Mouse (Mus musculus): Measurements from ENCODE around the gene Olfr15. TPM values are rescaled to one million over a fixed set of nuclear protein-coding genes. Genes with fewer than 3 reads are reported as not detected.

Olfr15 gene
- polyA plus RNA-seq, 1 experiment from 2014 or later = not detected

- no peaks in the 10 kb centered on the region for H3K9me3 ChIP-seq (replicated peaks; ENCODE audit: control insufficient read depth, low read length)
- no peak overlapping the region for H3K27ac ChIP-seq (ENCODE audit: low read length)
- H3K9ac ChIP-seq (ENCODE audit: low read length) = no peak overlapping the region
- WGBS = 69% methylated on average over 11 of the region's 11 CpGs
- H3K4me3 ChIP-seq (replicated peaks; ENCODE audit: low read length) = no peak overlapping the region
- H3K36me3 ChIP-seq (ENCODE audit: control insufficient read depth, insufficient read depth, low read length) = no peaks in the 10 kb centered on the region
- no peak overlapping the region for H3K4me2 ChIP-seq (ENCODE audit: low read depth, low read length)
- H3K4me1 ChIP-seq (ENCODE audit: control insufficient read depth, insufficient read depth, low read length) = no peaks in the 10 kb centered on the region
- no peaks in the 10 kb centered on the region for H3K27me3 ChIP-seq (ENCODE audit: control insufficient read depth, insufficient read depth, low read length)
- ATAC-seq (ENCODE audit: insufficient read depth, low FRiP score) = no peak
These were observed 23.9 kb downstream of the Olfr15 start for GRCm38 (mm10) chr16:3854437-3855182.

DNA sequence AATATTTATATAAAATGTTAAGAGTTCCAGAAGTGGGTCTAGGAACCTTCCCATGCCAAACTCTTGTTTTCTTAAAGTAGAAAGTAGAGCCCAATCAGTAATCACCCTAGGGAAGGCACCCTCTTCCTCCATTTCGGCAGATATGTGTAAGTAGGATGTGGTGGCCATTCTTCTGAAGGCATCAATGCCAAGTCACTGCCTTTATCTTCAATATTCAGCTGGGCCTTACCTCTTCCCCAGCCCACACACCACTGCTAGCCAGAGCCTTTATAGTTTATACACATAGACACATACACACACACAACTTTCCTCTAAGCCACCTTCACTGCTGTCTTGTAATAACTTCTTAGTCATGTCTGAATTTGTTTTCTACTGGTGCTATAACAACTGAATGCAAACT is 25.1 kb downstream of the Olfr15 start:
- no peak overlapping the region for H3K9ac ChIP-seq (ENCODE audit: low read length)
- no peak overlapping the region for H3K4me2 ChIP-seq (ENCODE audit: low read depth, low read length)
- no peak overlapping the region for H3K27ac ChIP-seq (ENCODE audit: low read length)
- H3K4me1 ChIP-seq (ENCODE audit: control insufficient read depth, insufficient read depth, low read length) = no peaks in the 10 kb centered on the region
- no peak for ATAC-seq (ENCODE audit: insufficient read depth, low FRiP score)
- no peaks in the 10 kb centered on the region for H3K9me3 ChIP-seq (replicated peaks; ENCODE audit: control insufficient read depth, low read length)
- no peaks in the 10 kb centered on the region for H3K27me3 ChIP-seq (ENCODE audit: control insufficient read depth, insufficient read depth, low read length)
- 83% methylated on average over 1 of the region's 1 CpGs for WGBS
- H3K4me3 ChIP-seq (replicated peaks; ENCODE audit: low read length) = no peak overlapping the region
- no peaks in the 10 kb centered on the region for H3K36me3 ChIP-seq (ENCODE audit: control insufficient read depth, insufficient read depth, low read length)

- no peak overlapping the region for H3K27ac ChIP-seq (ENCODE audit: low read length)
- H3K4me2 ChIP-seq (ENCODE audit: low read depth, low read length) = no peak overlapping the region
- H3K36me3 ChIP-seq (ENCODE audit: control insufficient read depth, insufficient read depth, low read length) = 0 out of 2 replicates have a peak, but pooled peaks cover 7% of the 10 kb centered on the region
- H3K9ac ChIP-seq (ENCODE audit: low read length) = no peak overlapping the region
- H3K27me3 ChIP-seq (ENCODE audit: control insufficient read depth, insufficient read depth, low read length) = no peaks in the 10 kb centered on the region
- H3K9me3 ChIP-seq (replicated peaks; ENCODE audit: control insufficient read depth, low read length) = no peaks in the 10 kb centered on the region
- 94% methylated on average over 4 of the region's 4 CpGs for WGBS
- H3K4me1 ChIP-seq (ENCODE audit: control insufficient read depth, insufficient read depth, low read length) = no peaks in the 10 kb centered on the region
- no peak overlapping the region for H3K4me3 ChIP-seq (replicated peaks; ENCODE audit: low read length)
- no peak for ATAC-seq (ENCODE audit: insufficient read depth, low FRiP score)
These were observed 28.6 kb downstream of the Olfr15 start for GRCm38 (mm10) chr16:3859254-3859653.

DNA sequence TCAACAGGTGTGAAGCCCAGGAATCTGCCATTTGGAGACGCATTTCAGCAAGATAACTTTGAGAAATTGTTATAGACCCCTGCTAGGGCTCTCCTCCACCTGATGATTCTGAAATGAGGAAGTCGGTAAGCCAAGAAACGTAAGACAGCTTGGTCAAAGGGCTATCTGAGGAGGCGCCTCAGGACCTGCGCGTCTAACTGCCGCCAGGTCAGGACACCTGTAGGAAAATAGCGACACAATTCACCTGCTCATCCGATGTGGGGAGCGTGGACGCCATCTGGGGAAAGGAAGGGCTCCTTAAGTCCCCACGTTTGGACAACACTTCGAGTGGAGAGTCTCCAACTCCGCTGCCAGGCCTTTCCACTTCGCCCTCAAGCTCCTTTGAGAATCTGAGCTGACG is 41.1 kb downstream of the Olfr15 start:
- H3K4me2 ChIP-seq (ENCODE audit: low read depth, low read length) = peak overlapping the region; percentile 94
- H3K36me3 ChIP-seq (ENCODE audit: control insufficient read depth, insufficient read depth, low read length) = peaks cover 6% of the 10 kb centered on the region; the same call in 1 of the 2 replicates
- peak overlapping the region; percentile 71 for H3K4me3 ChIP-seq (replicated peaks; ENCODE audit: low read length)
- peak overlapping the region; percentile 81 for H3K9ac ChIP-seq (ENCODE audit: low read length)
- ATAC-seq (ENCODE audit: insufficient read depth, low FRiP score) = peak; percentile 11; the same call in 1 of the 2 replicates
- 1% methylated on average over 16 of the region's 16 CpGs for whole genome bisulfite sequencing
- peaks cover 16% of the 10 kb centered on the region; the same call in 1 of the 2 replicates for H3K4me1 ChIP-seq (ENCODE audit: control insufficient read depth, insufficient read depth, low read length)
- no peaks in the 10 kb centered on the region for H3K27me3 ChIP-seq (ENCODE audit: control insufficient read depth, insufficient read depth, low read length)
- peak overlapping the region; percentile 74 for H3K27ac ChIP-seq (ENCODE audit: low read length)
- H3K9me3 ChIP-seq (replicated peaks; ENCODE audit: control insufficient read depth, low read length) = no peaks in the 10 kb centered on the region

- peak; percentile 99 for ATAC-seq (ENCODE audit: insufficient read depth, low FRiP score)
- peaks cover 16% of the 10 kb centered on the region; the same call in 1 of the 2 replicates for H3K4me1 ChIP-seq (ENCODE audit: control insufficient read depth, insufficient read depth, low read length)
- H3K9ac ChIP-seq (ENCODE audit: low read length) = peak within 1 kb of the TSS; percentile 81
- 3% methylated on average over 47 of the region's 47 CpGs for WGBS
- peak within 1 kb of the TSS; percentile 94 for H3K4me2 ChIP-seq (ENCODE audit: low read depth, low read length)
- no peaks in the 10 kb centered on the region for H3K27me3 ChIP-seq (ENCODE audit: control insufficient read depth, insufficient read depth, low read length)
- peak within 1 kb of the TSS; percentile 71 for H3K4me3 ChIP-seq (replicated peaks; ENCODE audit: low read length)
- no peaks in the 10 kb centered on the region for H3K9me3 ChIP-seq (replicated peaks; ENCODE audit: control insufficient read depth, low read length)
- H3K36me3 ChIP-seq (ENCODE audit: control insufficient read depth, insufficient read depth, low read length) = peaks cover 6% of the 10 kb centered on the region; the same call in 1 of the 2 replicates
- peak within 1 kb of the TSS; percentile 76 for H3K27ac ChIP-seq (ENCODE audit: low read length)
These were observed 41.8 kb downstream of the Olfr15 start, which contains the start of gene Naa60 for GRCm38 (mm10) chr16:3872216-3873047. Naa60 (plus strand) TSS chr16:3872375.

- no peaks in the 10 kb centered on the region for H3K27me3 ChIP-seq (ENCODE audit: control insufficient read depth, insufficient read depth, low read length)
These were observed 45.7 kb downstream of the Olfr15 start for GRCm38 (mm10) chr16:3876346-3876745.

GRCm38 (mm10) chr16:3884201-3885064 is 53.8 kb downstream of the Olfr15 start, which contains the start of the genes Zfp597 and Gm20695:
Zfp597 (minus strand) TSS chr16:3884561.
Gm20695 (plus strand) TSS chr16:3884648.
- peak; percentile 99 for ATAC-seq (ENCODE audit: insufficient read depth, low FRiP score)
- under 1% methylated on average over 83 of the region's 88 CpGs for WGBS
- Histone ChIP-seq H3K27ac (ENCODE audit: low read length) (peak within 1 kb of the TSS; percentile 94), H3K36me3 (ENCODE audit: control insufficient read depth, insufficient read depth, low read length) (no peaks in the 10 kb centered on the region), H3K4me3 (replicated peaks; ENCODE audit: low read length) (peak within 1 kb of the TSS; percentile 98), H3K27me3 (ENCODE audit: control insufficient read depth, insufficient read depth, low read length) (no peaks in the 10 kb centered on the region), H3K4me2 (ENCODE audit: low read depth, low read length) (peak within 1 kb of the TSS; percentile 73), H3K9me3 (replicated peaks; ENCODE audit: control insufficient read depth, low read length) (no peaks in the 10 kb centered on the region), H3K9ac (ENCODE audit: low read length) (peak within 1 kb of the TSS; percentile 95), H3K4me1 (ENCODE audit: control insufficient read depth, insufficient read depth, low read length) (peaks cover 8% of the 10 kb centered on the region)

More at GRCm38 (mm10) chr16:3876346-3876745, 45.7 kb downstream of the Olfr15 start:
- H3K4me3 ChIP-seq (replicated peaks; ENCODE audit: low read length) = no peak overlapping the region
- WGBS = 94% methylated on average over 4 of the region's 4 CpGs
- H3K4me2 ChIP-seq (ENCODE audit: low read depth, low read length) = no peak overlapping the region
- H3K9me3 ChIP-seq (replicated peaks; ENCODE audit: control insufficient read depth, low read length) = no peaks in the 10 kb centered on the region
- no peak overlapping the region for H3K9ac ChIP-seq (ENCODE audit: low read length)
- H3K27ac ChIP-seq (ENCODE audit: low read length) = no peak overlapping the region
- H3K4me1 ChIP-seq (ENCODE audit: control insufficient read depth, insufficient read depth, low read length) = peaks cover 15% of the 10 kb centered on the region; the same call in 1 of the 2 replicates
- ATAC-seq (ENCODE audit: insufficient read depth, low FRiP score) = no peak
- H3K36me3 ChIP-seq (ENCODE audit: control insufficient read depth, insufficient read depth, low read length) = no peaks in the 10 kb centered on the region

DNA sequence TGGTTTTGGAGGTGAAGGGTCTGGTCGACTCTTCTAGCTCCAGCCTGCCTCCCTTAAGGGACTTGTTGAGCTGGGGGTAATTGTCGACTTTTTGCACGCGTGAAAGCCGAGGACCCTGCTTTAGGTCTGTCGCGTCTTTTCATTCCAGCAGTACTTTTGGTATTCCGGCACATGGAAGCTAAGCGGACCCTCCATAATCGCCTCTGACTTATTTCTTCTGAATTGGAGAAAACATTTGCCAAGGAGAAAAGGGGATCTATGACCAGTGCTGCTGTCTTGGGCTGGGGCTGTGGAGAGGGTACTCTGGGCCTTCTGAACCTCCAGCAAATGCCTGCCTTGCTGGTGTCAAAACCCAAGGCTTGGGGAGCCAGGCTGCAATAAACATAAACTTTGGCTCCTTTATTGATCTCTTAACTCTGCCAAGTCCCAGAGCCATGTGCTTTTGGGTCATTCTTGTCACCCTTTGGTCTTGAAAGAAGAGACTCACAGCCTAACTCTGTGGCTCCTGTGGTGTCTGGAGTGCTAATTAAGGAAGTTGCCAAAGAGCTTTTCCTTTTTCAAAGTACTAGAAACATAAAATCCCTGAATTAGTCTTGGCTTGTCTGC is 54.5 kb downstream of the Olfr15 start:
- H3K9ac ChIP-seq (ENCODE audit: low read length) = peak overlapping the region; percentile 95
- H3K27ac ChIP-seq (ENCODE audit: low read length) = peak overlapping the region; percentile 79
- H3K4me2 ChIP-seq (ENCODE audit: low read depth, low read length) = peak overlapping the region; percentile 63
- no peak for ATAC-seq (ENCODE audit: insufficient read depth, low FRiP score)
- 2% methylated on average over 10 of the region's 10 CpGs for WGBS
- H3K4me1 ChIP-seq (ENCODE audit: control insufficient read depth, insufficient read depth, low read length) = peaks cover 8% of the 10 kb centered on the region
- no peaks in the 10 kb centered on the region for H3K36me3 ChIP-seq (ENCODE audit: control insufficient read depth, insufficient read depth, low read length)
- no peaks in the 10 kb centered on the region for H3K9me3 ChIP-seq (replicated peaks; ENCODE audit: control insufficient read depth, low read length)
- no peaks in the 10 kb centered on the region for H3K27me3 ChIP-seq (ENCODE audit: control insufficient read depth, insufficient read depth, low read length)
- H3K4me3 ChIP-seq (replicated peaks; ENCODE audit: low read length) = peak overlapping the region; percentile 98

Measured in stomach, embryonic 16.5 days (tissue).